In the genomic region with DNA sequence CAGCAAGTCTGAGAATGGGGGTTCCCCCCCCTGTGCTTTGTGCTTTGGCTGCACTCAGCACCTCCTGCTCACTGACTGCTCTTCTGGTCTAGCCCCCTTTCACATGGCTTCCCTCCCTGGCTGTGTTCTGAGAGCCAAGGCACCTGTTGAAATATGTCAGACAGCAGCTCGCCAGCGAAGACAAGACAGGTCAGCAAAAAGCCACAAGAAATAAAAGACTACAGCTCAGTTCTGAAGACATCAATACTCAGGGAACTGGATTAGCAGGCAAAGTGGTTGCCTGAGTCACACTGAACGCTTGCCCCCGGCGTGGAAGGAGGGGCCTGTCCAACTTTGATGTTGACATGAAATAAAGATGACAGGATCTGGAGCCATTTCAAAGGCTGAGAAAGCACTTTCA, we compare ENCODE assay signal across 11 mouse cellular contexts. TPM values are rescaled to one million over a fixed set of nuclear protein-coding genes. Genes with fewer than 3 reads are reported as not detected.
DNase-seq lines count a peak whose midpoint lies in the region; TF ChIP-seq lines count a peak whose summit lies in the region.
"Had no signal": no experiment of that assay in that cellular context is flagged by ENCODE, and none has a peak within 500 bp of the region (broad histone marks: within the 10 kb centered on the region; RNA-seq: fewer than 3 reads in every experiment).

No protein-coding gene starts in this region.

- H3K36me3 ChIP-seq in C2C12 (ENCODE audit: control insufficient read depth, insufficient read depth) = no peaks in the 10 kb centered on the region
- H3K36me3 ChIP-seq: liver, embryonic 13.5 days had no signal

- no peak overlapping the region for H3ac ChIP-seq in C2C12 (ENCODE audit: control insufficient read depth, insufficient read length, low read depth)

- no peak for TF ChIP-seq CTCF in C2C12 (IDR thresholded peaks at IDR 0.05; ENCODE audit: control insufficient read depth, insufficient read depth, insufficient read length)

- no peaks in the 10 kb centered on the region for H3K27me3 ChIP-seq in C2C12 (ENCODE audit: control insufficient read depth, insufficient read depth, insufficient read length)

- H3K79me2 ChIP-seq in C2C12 (ENCODE audit: control insufficient read depth, insufficient read depth) = no peaks in the 10 kb centered on the region

- peak; percentile 59 to 68 for DNase-seq in cerebellum, postnatal 10 days
- DNase-seq in cerebellum, adult 11-12 months = no peak
- peak; percentile 76 to 80 for DNase-seq in adrenal gland, postnatal 36 days
- peak; percentile 27 for DNase-seq in mesoderm, embryonic 11.5 days (ENCODE audit: low read depth, low spot score)
- no peak for DNase-seq in frontal cortex, adult 2 months (ENCODE audit: extremely low spot score in 1 of 2, low spot score in 1 of 2)
- DNase-seq in cerebellum, postnatal 4 days (ENCODE audit: low spot score in 2 of 2) = no peak
- no peak for DNase-seq in cerebellum, postnatal 25 days
- DNase-seq: cerebellum, adult 8-10 months; kidney, postnatal 14 days; liver, embryonic 13.5 days had no signal

- H3K79me3 ChIP-seq in C2C12 (ENCODE audit: low read depth) = no peaks in the 10 kb centered on the region

- no peak overlapping the region for H3K4me3 ChIP-seq in C2C12 (ENCODE audit: insufficient read depth, poor library complexity, severe bottlenecking)
- H3K4me3 ChIP-seq: liver, embryonic 13.5 days had no signal

TF ChIP-seq in C2C12, 6 proteins besides CTCF, POLR2A, EP300 and RAD21:
- TF ChIP-seq MYOD1 (IDR thresholded peaks at IDR 0.05; ENCODE audit: control insufficient read depth, insufficient read length, low read depth) = peak; percentile 93
- TF ChIP-seq CEBPB (IDR thresholded peaks at IDR 0.05; ENCODE audit: low read depth) = peak; percentile 1
- TF ChIP-seq USF1 (IDR thresholded peaks at IDR 0.05; ENCODE audit: low read depth) = no peak
- TF ChIP-seq FOSL1 (IDR thresholded peaks at IDR 0.05; ENCODE audit: insufficient read depth, low read length, poor library complexity, severe bottlenecking) = no peak
- no peak for TF ChIP-seq MYOG (IDR thresholded peaks at IDR 0.05; ENCODE audit: control insufficient read depth, extremely low read depth, insufficient read length)
- TF ChIP-seq MAX (IDR thresholded peaks at IDR 0.05) = peak; percentile 37

RNA-seq across cellular contexts. Expression of a gene that starts 36.0 kb away (rescaled TPM):
- 205 TPM for polyA plus RNA-seq in C2C12 (2012; fragmentation: generic; extraction: Trizol)
- 100 to 1,000 TPM; 181 to 185 TPM for total RNA-seq in adrenal gland, postnatal 36 days (2021)
- 140 and 148 TPM in 2 replicates for polyA plus RNA-seq in frontal cortex, adult 2 months (2012; rRNA removed)

Comparison
In these comparisons a context has a peak if more than half of its experiments do, and no peak if none do; other contexts are left out.
1. DNase-seq: peak in cerebellum, postnatal 10 days (2 of 2), adrenal gland, postnatal 36 days (2 of 2) and mesoderm, embryonic 11.5 days (single experiment); none in cerebellum, adult 11-12 months (single experiment), frontal cortex, adult 2 months (0 of 2), cerebellum, postnatal 4 days (0 of 2) and cerebellum, postnatal 25 days (0 of 2).